Mouse (Mus musculus) hindbrain, embryonic 13.5 days (tissue): ENCODE results near the gene Cerk. TPM values are rescaled to one million over a fixed set of nuclear protein-coding genes. Genes with fewer than 3 reads are reported as not detected.
"Not testable (repeated sequence)": the region's sequence is repeated elsewhere in the genome, so short reads cannot be mapped to it uniquely, and the experiment has no call there.

Source experiments
- ATAC-seq: fragments of 200-750 bp; cut with Nextera tagmentation; 2 replicates; pipeline ENCODE4 v1.8.0; 2017; ENCODE audit warnings: moderate TSS enrichment; ENCODE audit not compliant: low FRiP score
- H3K27ac ChIP-seq: fragments of 300-500 bp; sonication (generic); 2 replicates; pipeline ENCODE4 v1.5.1; 2015; ENCODE audit warnings: inconsistent platforms, mild to moderate bottlenecking, moderate library complexity
- H3K27me3 ChIP-seq: fragments of 300-500 bp; sonication (generic); 2 replicates; pipeline ENCODE4 v1.6.1; 2015; ENCODE audit warnings: mild to moderate bottlenecking, inconsistent platforms
- H3K36me3 ChIP-seq: fragments of 300-500 bp; sonication (generic); 2 replicates; pipeline ENCODE4 v1.6.1; 2015; ENCODE audit warnings: mild to moderate bottlenecking, inconsistent platforms
- H3K4me1 ChIP-seq: fragments of 300-500 bp; sonication (generic); replicated peaks from 2 replicates; pipeline ENCODE4 v1.6.1; 2015; ENCODE audit warnings: inconsistent platforms
- H3K4me2 ChIP-seq: fragments of 300-500 bp; sonication (generic); 2 replicates; pipeline ENCODE4 v1.6.1; 2015; ENCODE audit warnings: inconsistent platforms, mild to moderate bottlenecking, moderate library complexity
- H3K4me3 ChIP-seq: fragments of 300-500 bp; sonication (generic); 2 replicates; pipeline ENCODE4 v1.5.1; 2015; ENCODE audit warnings: mild to moderate bottlenecking, inconsistent platforms
- H3K9ac ChIP-seq: fragments of 300-500 bp; sonication (generic); 2 replicates; pipeline ENCODE4 v1.6.1; 2015; ENCODE audit warnings: mild to moderate bottlenecking, inconsistent platforms
- H3K9me3 ChIP-seq: fragments of 300-500 bp; sonication (generic); 2 replicates; pipeline ENCODE4 v1.6.1; 2016; ENCODE audit warnings: inconsistent platforms
- WGBS: fragments of 180-500 bp; shearing (Covaris S2); methylation state at CpG from one replicate; pipeline ENCODE4 v1.1.7; 2015; 5-methylcytosine and 5-hydroxymethylcytosine counted together
- polyA plus RNA-seq: library from polyadenylated mRNA; unstranded; fragments of >200 nt; fragmentation: Nextera tagmentation; extraction: Ambion mirVana; gene quantifications from 2 replicates; pipeline ENCODE4 v1.2.1, GENCODE M21; 2015

Gene Cerk
- polyA plus RNA-seq, 1 experiment from 2014 or later: 24.3 TPM

DNA sequence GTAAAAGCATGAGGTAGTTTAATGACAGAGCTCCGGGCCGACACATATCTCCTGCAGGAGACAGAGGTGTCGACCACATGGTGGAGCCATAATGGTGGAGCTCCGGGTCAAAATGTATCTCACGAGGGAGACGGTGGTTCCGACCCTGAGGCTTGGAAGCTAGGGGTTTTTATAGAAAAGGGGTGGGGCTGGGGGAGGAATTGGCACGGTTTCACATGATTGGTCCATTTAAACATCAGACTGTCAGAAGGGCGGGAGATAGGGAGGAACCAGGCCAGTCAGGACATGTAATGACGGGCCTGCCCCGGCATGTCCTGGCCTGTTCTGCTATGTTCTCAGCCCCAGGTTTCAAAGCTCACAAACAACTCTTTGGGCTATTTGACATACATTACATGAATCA lies 36.0 kb upstream of the Cerk start:
- 89% methylated on average over 11 of the region's 11 CpGs for WGBS
- H3K36me3 ChIP-seq, H3K9ac ChIP-seq, H3K9me3 ChIP-seq, ATAC-seq, H3K27me3 ChIP-seq, H3K27ac ChIP-seq, H3K4me2 ChIP-seq, H3K4me3 ChIP-seq, H3K4me1 ChIP-seq: not testable (repeated sequence)

DNA sequence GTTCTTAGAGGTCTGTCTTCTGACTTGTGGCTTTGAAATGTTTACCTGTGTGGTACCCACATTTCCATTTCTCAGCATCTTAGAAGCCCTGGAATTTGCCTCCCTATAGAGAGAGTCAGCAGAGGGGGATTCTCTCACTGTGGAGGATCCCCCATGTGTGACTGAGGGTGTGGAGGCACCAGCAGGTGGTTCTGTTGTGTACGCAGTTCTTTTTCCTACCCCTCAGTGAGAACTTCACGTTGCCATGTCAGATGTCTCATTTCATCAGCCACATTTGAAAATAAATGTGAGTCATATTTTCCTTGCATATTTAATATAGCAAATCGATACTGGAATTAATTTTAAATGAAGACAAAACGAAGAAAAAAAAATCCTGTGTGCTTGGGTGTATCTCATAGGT lies 35.4 kb upstream of the Cerk start:
- 77% methylated on average over 4 of the region's 4 CpGs for WGBS
- H3K9ac ChIP-seq: 0 out of 2 replicates have a peak overlapping the region, but pooled peaks have one; percentile 19
- peaks cover 8% of the 10 kb centered on the region; the same call in 1 of the 2 replicates for H3K4me1 ChIP-seq
- no peak for ATAC-seq
- no peaks in the 10 kb centered on the region for H3K36me3 ChIP-seq
- H3K4me2 ChIP-seq: no peak overlapping the region
- no peaks in the 10 kb centered on the region for H3K9me3 ChIP-seq
- H3K4me3 ChIP-seq: no peak overlapping the region
- H3K27ac ChIP-seq: no peak overlapping the region
- no peaks in the 10 kb centered on the region for H3K27me3 ChIP-seq

DNA sequence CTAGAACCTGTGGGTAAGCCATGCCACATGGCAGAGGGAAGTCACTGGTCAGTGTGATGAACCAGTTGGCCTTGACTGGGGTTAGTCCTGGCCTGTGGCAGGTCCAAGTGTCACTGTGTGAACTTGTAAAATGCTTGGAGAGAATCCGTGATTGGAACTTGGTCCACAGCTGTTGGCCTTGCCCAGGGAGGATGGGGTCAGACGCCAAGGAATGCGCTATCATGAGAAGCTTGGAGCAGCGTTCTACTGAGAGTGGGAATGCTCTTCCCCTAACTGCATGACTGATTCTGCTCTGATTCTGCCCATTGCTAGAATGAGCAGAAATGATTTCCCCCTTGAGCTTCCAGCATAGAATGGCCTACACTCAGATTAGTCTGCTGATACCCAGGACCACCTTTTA lies 34.8 kb upstream of the Cerk start:
- ATAC-seq: no peak
- no peaks in the 10 kb centered on the region for H3K9me3 ChIP-seq
- no peak overlapping the region for H3K4me2 ChIP-seq
- 93% methylated on average over 4 of the region's 4 CpGs for WGBS
- no peak overlapping the region for H3K27ac ChIP-seq
- H3K36me3 ChIP-seq: no peaks in the 10 kb centered on the region
- 0 out of 2 replicates have a peak overlapping the region, but pooled peaks have one; percentile 19 for H3K9ac ChIP-seq
- peaks cover 8% of the 10 kb centered on the region; the same call in 1 of the 2 replicates for H3K4me1 ChIP-seq
- H3K27me3 ChIP-seq: no peaks in the 10 kb centered on the region
- H3K4me3 ChIP-seq: no peak overlapping the region

DNA sequence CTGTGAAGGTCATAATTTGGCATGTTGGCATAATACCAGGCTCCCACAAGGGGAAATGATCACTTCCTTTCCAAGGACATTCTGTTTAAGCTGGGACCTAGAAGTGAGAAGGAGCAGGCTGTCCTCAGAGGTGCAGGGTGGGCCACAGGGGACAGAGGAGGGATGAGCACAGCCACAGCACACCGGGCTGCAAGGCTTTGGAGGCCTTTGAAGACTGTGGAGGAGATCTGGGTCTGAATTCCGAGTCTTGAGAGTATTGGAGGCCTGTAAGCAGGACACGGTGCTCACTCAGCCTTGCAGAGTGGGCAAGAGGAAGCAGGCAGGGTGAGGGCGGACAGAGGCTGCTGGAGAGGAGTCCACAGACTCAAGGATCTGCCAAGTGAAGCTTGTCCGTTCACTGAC lies 34.3 kb upstream of the Cerk start:
- H3K4me1 ChIP-seq: peaks cover 12% of the 10 kb centered on the region
- 82% methylated on average over 5 of the region's 5 CpGs for WGBS

DNA sequence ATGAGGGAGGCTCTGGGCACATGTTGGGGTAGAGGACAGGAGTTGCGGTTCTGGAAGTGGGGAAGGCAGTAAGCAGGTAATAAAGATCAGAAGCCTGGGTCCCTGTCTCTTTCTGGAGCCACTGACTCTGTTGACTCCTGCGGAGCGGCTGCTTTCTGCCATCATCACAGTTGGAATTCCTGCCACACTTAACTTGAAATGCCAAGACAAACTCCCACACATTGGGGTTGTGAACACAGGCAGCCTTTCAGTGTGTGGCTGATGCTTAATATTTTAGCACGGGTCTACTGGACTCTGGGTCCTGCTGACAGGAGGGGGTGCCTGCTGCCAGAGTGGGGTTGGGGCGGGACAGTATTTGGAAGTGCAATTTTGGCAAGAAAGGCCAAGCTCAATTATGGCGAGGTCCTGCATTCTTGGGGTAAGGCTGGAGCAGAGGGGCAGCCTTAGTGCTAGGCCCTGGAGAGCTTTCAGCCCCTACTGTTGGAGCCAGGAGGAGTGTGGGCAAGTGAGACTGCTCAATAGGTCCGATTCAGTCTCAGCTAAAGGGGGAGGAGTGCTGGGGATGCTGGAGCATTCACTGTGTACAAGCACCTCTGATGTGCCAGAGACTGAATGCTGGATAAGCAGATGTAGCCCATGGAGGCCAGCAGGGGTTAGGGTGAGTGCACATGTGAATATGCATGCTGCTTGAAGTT lies 33.7 kb upstream of the Cerk start:
- no peak overlapping the region for H3K4me2 ChIP-seq
- H3K27ac ChIP-seq: no peak overlapping the region
- WGBS: 85% methylated on average over 7 of the region's 7 CpGs
- no peak overlapping the region for H3K4me3 ChIP-seq
- no peaks in the 10 kb centered on the region for H3K36me3 ChIP-seq
- ATAC-seq: no peak
- H3K27me3 ChIP-seq: no peaks in the 10 kb centered on the region
- no peaks in the 10 kb centered on the region for H3K9me3 ChIP-seq
- H3K4me1 ChIP-seq: peaks cover 17% of the 10 kb centered on the region
- no peak overlapping the region for H3K9ac ChIP-seq

More for the DNA sequence above, 34.3 kb upstream of the Cerk start:
- Histone ChIP-seq H3K9ac (0 out of 2 replicates have a peak overlapping the region, but pooled peaks have one; percentile 19), H3K36me3 (no peaks in the 10 kb centered on the region), H3K27me3 (no peaks in the 10 kb centered on the region), H3K27ac (no peak overlapping the region), H3K9me3 (no peaks in the 10 kb centered on the region), H3K4me3 (no peak overlapping the region), H3K4me2 (no peak overlapping the region)
- ATAC-seq: no peak

DNA sequence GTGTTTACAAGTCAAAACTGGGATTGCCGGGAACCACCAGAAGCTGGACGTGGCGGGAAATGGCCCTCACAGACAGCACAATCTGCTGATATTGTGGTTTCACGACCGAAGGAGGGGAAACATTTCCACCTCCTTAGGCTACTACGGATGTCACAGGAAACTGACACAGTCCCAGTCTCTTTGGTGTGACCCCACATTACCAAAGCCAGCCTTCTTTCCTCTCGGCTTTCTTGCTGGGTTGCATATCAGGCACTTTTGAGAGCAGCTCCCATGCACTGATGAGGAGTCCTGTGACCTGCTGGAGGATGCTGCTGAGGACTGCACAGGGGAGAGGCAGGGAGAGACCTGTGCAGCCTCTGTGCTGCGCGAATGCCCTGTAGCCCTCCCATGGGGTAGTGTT lies 30.7 kb upstream of the Cerk start:
- not testable (repeated sequence) for H3K27me3 ChIP-seq, H3K4me3 ChIP-seq, H3K27ac ChIP-seq, H3K36me3 ChIP-seq, H3K4me2 ChIP-seq, H3K9me3 ChIP-seq, H3K9ac ChIP-seq, ATAC-seq
- peaks cover 36% of the 10 kb centered on the region for H3K4me1 ChIP-seq
- 86% methylated on average over 9 of the region's 9 CpGs for WGBS

DNA sequence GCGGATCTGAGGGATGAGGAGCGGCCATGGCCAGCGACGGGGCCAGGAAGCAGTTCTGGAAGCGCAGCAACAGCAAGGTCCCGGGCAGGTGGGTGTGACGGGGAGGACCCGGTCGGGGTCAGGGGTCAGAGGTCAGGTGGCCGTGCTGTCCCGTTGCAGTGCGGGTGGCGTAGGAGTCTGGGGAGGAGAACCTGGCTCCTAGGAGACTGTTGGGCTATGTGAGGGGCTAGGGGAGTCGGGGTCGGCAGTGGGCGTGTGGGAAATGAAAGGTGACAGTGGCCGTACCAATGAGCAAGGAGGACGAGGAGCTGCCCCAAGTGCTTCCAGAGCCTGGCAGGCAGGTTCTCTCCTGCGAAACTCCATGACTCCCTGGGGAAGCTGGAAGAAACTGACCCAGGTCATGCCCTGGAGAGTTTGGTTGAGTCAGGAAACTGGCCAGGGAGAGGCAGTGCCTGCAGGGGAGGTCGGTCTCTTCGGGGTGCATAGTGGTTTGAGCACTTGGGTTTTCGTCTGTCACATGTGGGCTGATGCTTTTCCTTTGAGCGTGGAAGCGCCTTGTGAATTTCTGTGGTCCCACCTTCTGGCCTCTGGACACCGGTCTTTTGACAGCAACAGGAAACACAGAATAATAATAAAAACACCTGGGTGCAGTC lies 28.7 kb upstream of the Cerk start:
- ATAC-seq: peak; percentile 55
- Histone ChIP-seq H3K4me1 (peaks cover 47% of the 10 kb centered on the region), H3K9me3 (no peaks in the 10 kb centered on the region), H3K27me3 (no peaks in the 10 kb centered on the region), H3K4me2 (peak overlapping the region; percentile 99), H3K27ac (peak overlapping the region; percentile 94), H3K36me3 (no peaks in the 10 kb centered on the region), H3K9ac (peak overlapping the region; percentile 95), H3K4me3 (peak overlapping the region; percentile 94)
- WGBS: 15% methylated on average over 25 of the region's 25 CpGs

DNA sequence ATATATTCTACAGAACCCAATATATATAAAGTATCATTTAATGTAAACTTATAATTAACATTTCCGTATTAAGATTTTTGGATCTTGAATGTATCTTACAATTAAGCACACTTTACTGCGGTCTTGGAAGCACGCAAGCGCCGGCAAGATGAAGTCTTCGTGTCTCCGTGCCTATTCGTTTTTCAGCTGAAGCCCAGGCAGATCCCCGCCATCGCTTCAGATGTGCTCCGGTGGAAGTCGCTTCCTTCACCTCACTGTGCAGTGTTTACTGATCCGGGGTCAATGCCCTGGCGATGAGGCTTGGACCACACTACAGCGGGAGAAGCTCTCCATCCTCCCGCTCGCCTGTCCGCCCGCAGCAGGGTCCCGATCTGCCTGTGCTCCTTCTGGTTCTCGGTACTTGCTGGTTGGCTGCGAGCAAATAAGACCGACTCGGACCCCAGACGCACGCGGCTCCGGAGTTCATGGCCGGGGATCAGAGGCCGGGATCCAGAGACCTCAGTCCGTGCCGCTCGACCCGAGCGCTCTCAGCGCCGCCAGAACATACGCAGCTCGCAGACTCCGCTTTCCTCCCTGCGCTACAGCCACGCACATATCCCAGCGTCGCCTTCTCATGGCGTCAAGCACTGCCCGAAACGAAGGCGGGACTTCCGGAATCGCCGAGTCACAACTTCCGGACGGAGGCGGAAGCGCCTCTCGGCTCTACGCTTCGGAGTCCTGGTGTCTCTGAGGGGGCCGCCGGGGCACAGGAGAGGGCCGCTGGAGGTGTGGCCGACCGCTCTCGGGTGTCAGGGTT lies 28.0 kb upstream of the Cerk start, which contains the start of gene Tbc1d22a:
Gene Tbc1d22a (plus strand): TSS at position 707 of the 796 bp plus-strand sequence.
- WGBS: under 1% methylated on average over 64 of the region's 64 CpGs
- Histone ChIP-seq H3K4me2 (peak within 1 kb of the TSS; percentile 99), H3K9ac (peak within 1 kb of the TSS; percentile 95), H3K4me1 (peaks cover 49% of the 10 kb centered on the region), H3K36me3 (no peaks in the 10 kb centered on the region), H3K9me3 (no peaks in the 10 kb centered on the region), H3K27ac (peak within 1 kb of the TSS; percentile 94), H3K27me3 (no peaks in the 10 kb centered on the region), H3K4me3 (peak within 1 kb of the TSS; percentile 94)
- peak; percentile 94 for ATAC-seq

DNA sequence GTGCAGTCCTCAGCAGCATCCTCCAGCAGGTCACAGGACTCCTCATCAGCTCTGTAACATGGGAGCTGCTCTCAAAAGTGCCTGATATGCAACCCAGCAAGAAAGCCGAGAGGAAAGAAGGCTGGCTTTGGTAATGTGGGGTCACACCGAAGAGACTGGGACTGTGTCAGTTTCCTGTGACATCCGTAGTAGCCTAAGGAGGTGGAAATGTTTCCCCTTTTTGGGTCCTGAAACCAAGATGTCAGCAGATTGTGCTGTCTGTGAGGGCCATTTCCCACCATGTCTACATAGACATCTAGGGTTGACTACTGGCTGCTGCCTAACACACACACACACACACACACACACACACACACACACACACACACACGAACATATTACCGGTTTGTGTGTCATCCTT lies 26.3 kb upstream of the Cerk start:
- H3K9ac ChIP-seq, H3K4me3 ChIP-seq, H3K36me3 ChIP-seq, H3K9me3 ChIP-seq, H3K27ac ChIP-seq, ATAC-seq, H3K27me3 ChIP-seq: not testable (repeated sequence)
- 97% methylated on average over 5 of the region's 5 CpGs for WGBS
- H3K4me1 ChIP-seq: peaks cover 49% of the 10 kb centered on the region
- 0 out of 2 replicates have a peak overlapping the region, but pooled peaks have one; percentile 8 for H3K4me2 ChIP-seq

DNA sequence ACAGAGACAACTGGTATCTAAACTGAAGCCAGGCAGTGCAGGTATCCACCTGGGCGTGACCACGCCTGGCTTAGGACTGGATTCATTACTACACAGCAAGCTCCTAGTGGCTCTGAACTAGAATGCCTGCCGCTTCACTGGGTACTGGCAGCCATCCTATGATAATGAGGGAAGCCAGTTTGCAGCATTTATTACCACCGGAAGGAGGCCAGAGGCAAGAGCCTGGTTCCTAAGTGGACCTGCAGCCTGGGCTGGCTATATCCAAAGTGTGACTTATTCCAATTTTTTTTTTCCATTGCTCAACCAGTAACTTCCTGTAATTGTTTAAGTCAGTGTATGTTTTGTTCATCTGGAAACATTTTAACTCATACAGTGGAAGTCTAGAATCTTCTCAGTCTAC lies 20.4 kb upstream of the Cerk start:
- ATAC-seq: no peak
- no peaks in the 10 kb centered on the region for H3K9me3 ChIP-seq
- H3K4me3 ChIP-seq: no peak overlapping the region
- H3K4me1 ChIP-seq: peaks cover 26% of the 10 kb centered on the region
- H3K9ac ChIP-seq: no peak overlapping the region
- 71% methylated on average over 4 of the region's 4 CpGs for WGBS
- H3K27me3 ChIP-seq: no peaks in the 10 kb centered on the region
- H3K36me3 ChIP-seq: no peaks in the 10 kb centered on the region
- H3K27ac ChIP-seq: no peak overlapping the region
- no peak overlapping the region for H3K4me2 ChIP-seq

DNA sequence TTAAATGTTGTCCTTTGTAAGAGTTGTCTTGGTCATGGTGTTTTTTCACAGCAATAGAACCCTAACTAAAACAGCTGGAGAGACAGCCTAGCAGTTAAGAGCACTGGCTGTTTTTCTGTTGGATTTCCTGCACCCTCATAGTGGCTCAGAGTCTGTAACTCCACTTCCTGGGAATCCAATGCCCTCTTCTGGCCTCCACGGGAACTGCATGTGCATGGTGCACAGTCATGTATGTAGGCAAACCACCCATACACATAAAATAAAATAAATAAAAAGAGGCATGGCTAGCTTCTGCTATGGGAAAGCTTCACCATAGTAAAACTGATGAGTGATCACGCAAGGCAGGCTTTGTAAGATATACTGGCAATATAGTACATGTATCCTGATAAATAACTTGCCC lies 19.4 kb upstream of the Cerk start:
- Histone ChIP-seq H3K36me3 (no peaks in the 10 kb centered on the region), H3K9ac (no peak overlapping the region), H3K27ac (no peak overlapping the region), H3K27me3 (no peaks in the 10 kb centered on the region), H3K4me1 (peaks cover 23% of the 10 kb centered on the region), H3K4me2 (no peak overlapping the region), H3K4me3 (no peak overlapping the region), H3K9me3 (no peaks in the 10 kb centered on the region)
- WGBS: 43% methylated on average over 2 of the region's 2 CpGs
- ATAC-seq: no peak

DNA sequence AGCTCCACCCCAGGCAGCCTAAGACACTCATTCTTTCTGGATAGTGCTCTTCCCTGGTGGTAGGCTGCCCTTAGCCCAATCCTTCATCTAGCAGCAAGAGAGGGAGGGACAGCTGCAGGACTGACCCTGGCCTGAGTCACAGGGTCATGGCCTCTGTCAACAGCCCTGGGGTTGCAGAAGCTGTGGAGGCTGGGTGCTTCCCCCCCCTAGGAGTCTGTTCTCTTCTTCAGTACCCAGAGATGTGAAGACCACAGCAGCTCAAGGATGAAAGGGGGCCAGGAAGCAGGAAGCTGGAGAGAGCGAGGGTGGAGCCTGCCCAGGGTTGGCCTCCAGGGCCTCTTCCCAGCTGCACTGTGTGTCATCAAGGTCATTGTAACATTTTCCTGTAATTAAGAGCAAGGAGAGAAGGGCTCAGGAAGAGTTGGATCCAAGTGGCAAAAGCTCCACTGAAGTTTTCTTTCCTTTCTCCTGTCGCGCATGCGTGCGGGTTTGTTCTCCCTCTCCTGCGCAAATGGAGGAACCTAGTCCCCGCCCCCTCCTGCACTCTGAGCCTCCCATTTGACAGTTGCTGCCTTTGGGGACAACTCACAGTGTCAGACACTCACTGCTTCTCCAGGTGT lies 18.1 kb upstream of the Cerk start:
- no peak for ATAC-seq
- peaks cover 15% of the 10 kb centered on the region for H3K4me1 ChIP-seq
- no peak overlapping the region for H3K4me3 ChIP-seq
- 59% methylated on average over 7 of the region's 7 CpGs for WGBS
- H3K27ac ChIP-seq: no peak overlapping the region
- H3K9ac ChIP-seq: no peak overlapping the region
- H3K9me3 ChIP-seq: no peaks in the 10 kb centered on the region
- no peaks in the 10 kb centered on the region for H3K36me3 ChIP-seq
- H3K4me2 ChIP-seq: no peak overlapping the region
- no peaks in the 10 kb centered on the region for H3K27me3 ChIP-seq
